In the genomic region with DNA sequence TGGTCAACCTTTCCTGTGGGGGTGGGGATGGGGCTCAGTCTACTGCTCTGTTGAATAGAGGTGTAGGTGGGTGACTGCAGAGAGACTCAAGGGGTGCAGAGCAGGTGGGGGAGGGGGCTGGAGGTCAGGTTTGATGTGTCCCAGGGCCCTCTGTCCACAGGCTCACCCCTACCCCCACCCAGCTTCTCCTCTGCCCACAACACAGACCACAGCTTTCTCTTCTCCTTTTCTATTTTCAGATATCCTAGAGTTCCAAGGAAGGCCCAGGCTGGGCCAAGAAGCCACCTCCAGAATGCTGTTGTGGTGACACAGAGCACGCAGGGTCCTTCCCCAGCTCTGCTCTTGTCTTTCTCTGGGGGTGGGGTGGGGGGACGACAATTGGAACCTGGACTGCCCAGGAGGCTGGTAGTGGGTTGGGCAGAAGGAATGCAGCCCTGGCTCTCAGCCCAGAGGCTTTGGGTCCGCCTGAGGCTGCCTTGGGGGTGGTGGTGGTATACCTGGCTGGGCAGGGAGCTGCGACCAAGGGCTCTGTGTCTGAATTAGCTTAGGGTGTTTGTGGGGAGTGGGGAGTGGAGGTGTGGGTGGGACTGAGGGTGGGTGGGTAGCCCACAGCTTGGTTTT, we compare ENCODE assay signal across 8 mouse cellular contexts. TPM values are rescaled to one million over a fixed set of nuclear protein-coding genes. Genes with fewer than 3 reads are reported as not detected.
A peak's percentile ranks its signal among the peaks of the same experiment; 100 is the strongest.
DNase-seq lines count a peak whose midpoint lies in the region; ATAC-seq and TF ChIP-seq lines count a peak whose summit lies in the region.

No protein-coding gene starts in this region.

- ATAC-seq in heart, embryonic 11.5 days (replicated peaks; ENCODE audit: insufficient number of reproducible peaks, low FRiP score, low TSS enrichment): no peak
- peak; percentile 32 for ATAC-seq in Patski
- ATAC-seq in kidney, embryonic 15.5 days (replicated peaks; ENCODE audit: low FRiP score): peak; percentile 47

- no peaks in the 10 kb centered on the region for H3K27me3 ChIP-seq in heart, embryonic 11.5 days (ENCODE audit: control insufficient read depth, insufficient read depth, low read length)
- no peaks in the 10 kb centered on the region for H3K27me3 ChIP-seq in Patski
- 0 out of 2 replicates have a peak, but pooled peaks cover 5% of the 10 kb centered on the region for H3K27me3 ChIP-seq in kidney, embryonic 15.5 days

- H3K9ac ChIP-seq in heart, embryonic 11.5 days (ENCODE audit: low read depth, low read length): no peak overlapping the region
- no peak overlapping the region for H3K9ac ChIP-seq in kidney, embryonic 15.5 days

- CTCF ChIA-PET in Patski (lab: Charles Lee): interaction anchor here (0.6 to 3.9 kb wide), 7 partner anchors 15 to 233 kb away, joined by 3 to 42 read pairs (median 3); no protein-coding TSS in a partner anchor

- H3K27ac ChIP-seq in heart, embryonic 11.5 days (ENCODE audit: low read depth, low read length): peak overlapping the region; percentile 29; the same call in 1 of the 2 replicates
- H3K27ac ChIP-seq in kidney, embryonic 15.5 days: peak overlapping the region; percentile 77

- intact Hi-C loops in heart, postnatal 14 days (cut with DNase I): loop anchor here (10.0 kb wide), 1 partner anchor 672 kb away; no protein-coding TSS in a partner anchor

- in situ Hi-C loops in Patski (cut with MboI; ENCODE audit: low pct_unique_long_range_greater_than_20kb): loop anchor here (10.0 kb wide), 1 partner anchor 58 kb away; no protein-coding TSS in a partner anchor

- no peaks in the 10 kb centered on the region for H3K9me3 ChIP-seq in heart, embryonic 11.5 days (replicated peaks; ENCODE audit: control insufficient read depth, low read length)
- H3K9me3 ChIP-seq in kidney, embryonic 15.5 days (replicated peaks): no peaks in the 10 kb centered on the region

- no peak overlapping the region for H3K4me3 ChIP-seq in heart, embryonic 11.5 days (ENCODE audit: low read depth, low read length)
- no peak overlapping the region; the same call in 1 of the 2 replicates for H3K4me3 ChIP-seq in kidney, embryonic 15.5 days (replicated peaks)

- no peak for TF ChIP-seq CTCF in Patski (IDR thresholded peaks at IDR 0.05)

- DNase-seq in heart, postnatal 14 days: no peak
- no peak for DNase-seq in Patski (ENCODE audit: low read depth, low spot score)
- peak; percentile 59 for DNase-seq in lung, postnatal 10 days
- DNase-seq in ovary, postnatal 14 days (ENCODE audit: low spot score): no peak
- DNase-seq in cerebellum, adult 9-10 months: no peak
- DNase-seq in gastrocnemius, adult 18-20 months (ENCODE audit: low spot score): no peak

- peak overlapping the region; percentile 23 for H3K4me2 ChIP-seq in heart, embryonic 11.5 days
- peak overlapping the region; percentile 31 for H3K4me2 ChIP-seq in kidney, embryonic 15.5 days

- WGBS in heart, embryonic 11.5 days (ENCODE audit: insufficient replicate concordance): 32% methylated on average over 4 of the region's 4 CpGs
- 41% methylated on average over 4 of the region's 4 CpGs for WGBS in kidney, embryonic 15.5 days

- POLR2A ChIA-PET in Patski (lab: Charles Lee): interaction anchor here (0.7 to 0.8 kb wide), 2 partner anchors 48 to 49 kb away, joined by 3 to 4 read pairs; no protein-coding TSS in a partner anchor

- H3K36me3 ChIP-seq in heart, embryonic 11.5 days (ENCODE audit: control insufficient read depth, insufficient read depth, low read length): no peaks in the 10 kb centered on the region
- no peaks in the 10 kb centered on the region for H3K36me3 ChIP-seq in kidney, embryonic 15.5 days

- peaks cover 31% of the 10 kb centered on the region for H3K4me1 ChIP-seq in heart, embryonic 11.5 days (ENCODE audit: control insufficient read depth, insufficient read depth, low read length)
- peaks cover 48% of the 10 kb centered on the region for H3K4me1 ChIP-seq in kidney, embryonic 15.5 days

RNA-seq across cellular contexts. Expression of gene Ptgs1, which starts 13.2 kb away (rescaled TPM):
- 19.4 TPM in 2 replicates for polyA plus RNA-seq in heart, embryonic 11.5 days (2014; fragmentation: Nextera tagmentation; extraction: Ambion mirVana)
- total RNA-seq in heart, postnatal 14 days (2021): 10 to 100 TPM; 19.0 to 21.4 TPM
- polyA plus RNA-seq in Patski (2021): 40.4 TPM
- 29.2 and 30.6 TPM in 2 replicates for polyA plus RNA-seq in kidney, embryonic 15.5 days (2015; fragmentation: Nextera tagmentation; extraction: Ambion mirVana)
- total RNA-seq in gastrocnemius, adult 18-20 months (2021): 1 to 10 TPM; 3.0 to 3.8 TPM
